Mouse (Mus musculus): ENCODE data around the gene Cbfb. TPM values are rescaled to one million over a fixed set of nuclear protein-coding genes. Genes with fewer than 3 reads are reported as not detected.

Cbfb gene
- total and polyA plus RNA-seq, 3 experiments: 32.5 to 37.9 TPM; not detected in 1

GRCm38 (mm10) chr8:105224413-105225271 is 54.2 kb downstream of the Cbfb start, which contains the start of gene D230025D16Rik:
D230025D16Rik (plus strand) TSS chr8:105225145.
- peak within 1 kb of the TSS; percentile 68 to 81 for H3K4me3 ChIP-seq (ENCODE audit: control insufficient read depth in 1 of 2, insufficient read depth in 1 of 2, low read depth in 2 of 2, low read length in 2 of 2)
- TF ChIP-seq MAX (IDR thresholded peaks at IDR 0.05; ENCODE audit: low read length): peak; percentile 70; the same call in 1 of the 2 replicates
- no peak for TF ChIP-seq CTCF (IDR thresholded peaks at IDR 0.05 in 2 of 3, conservative IDR thresholded peaks at IDR 0.05 in 1 of 3; ENCODE audit: control insufficient read depth in 1 of 3, insufficient read depth in 1 of 3, low read depth in 2 of 3, low read length in 3 of 3, poor library complexity in 1 of 3, severe bottlenecking in 1 of 3)
- TF ChIP-seq ZNF384 (IDR thresholded peaks at IDR 0.05; ENCODE audit: low read depth, low read length): no peak
- TF ChIP-seq CHD2 (IDR thresholded peaks at IDR 0.05; ENCODE audit: low read length): no peak
- TF ChIP-seq CHD1 (IDR thresholded peaks at IDR 0.05; ENCODE audit: low read depth, low read length): no peak
- TF ChIP-seq GABPA (IDR thresholded peaks at IDR 0.05; ENCODE audit: low read depth, low read length): no peak
- TF ChIP-seq MAFK (IDR thresholded peaks at IDR 0.05; ENCODE audit: borderline replicate concordance, low read depth, low read length): no peak
- no peak for TF ChIP-seq SMC3 (IDR thresholded peaks at IDR 0.05; ENCODE audit: low read depth, low read length)
- TF ChIP-seq EP300 (IDR thresholded peaks at IDR 0.05; ENCODE audit: low read depth in 1 of 2, low read length in 2 of 2): no peak
- TF ChIP-seq GATA1 (IDR thresholded peaks at IDR 0.05; ENCODE audit: low read depth, low read length): no peak
- no peak for TF ChIP-seq MYB (IDR thresholded peaks at IDR 0.05; ENCODE audit: low read depth, low read length)
- TF ChIP-seq NELFE (IDR thresholded peaks at IDR 0.05; ENCODE audit: low read depth, low read length): peak; percentile 99
- peak; percentile 79; the same call in 1 of the 2 replicates for TF ChIP-seq MAZ (IDR thresholded peaks at IDR 0.05; ENCODE audit: low read depth, low read length)
- peak; percentile 78 for TF ChIP-seq MYC (IDR thresholded peaks at IDR 0.05; ENCODE audit: low read depth, low read length)
- no peak for TF ChIP-seq POLR2AphosphoS5 (IDR thresholded peaks at IDR 0.05; ENCODE audit: borderline replicate concordance, low read depth, low read length)
- no peak; the same call in 1 of the 2 replicates for TF ChIP-seq ETS1 (IDR thresholded peaks at IDR 0.05; ENCODE audit: low read depth, low read length)
- peak; percentile 91 for TF ChIP-seq MXI1 (IDR thresholded peaks at IDR 0.05; ENCODE audit: low read depth, low read length)
- no peak for TF ChIP-seq TAL1 (IDR thresholded peaks at IDR 0.05; ENCODE audit: low read length)
- peak; percentile 85 for TF ChIP-seq NRF1 (IDR thresholded peaks at IDR 0.05; ENCODE audit: insufficient read depth, low read depth, low read length, poor library complexity, severe bottlenecking)
- TF ChIP-seq JUND (IDR thresholded peaks at IDR 0.05; ENCODE audit: low read depth, low read length): no peak
- no peak for TF ChIP-seq USF2 (IDR thresholded peaks at IDR 0.05; ENCODE audit: borderline replicate concordance in 1 of 2, insufficient read depth in 1 of 2, low read depth in 1 of 2, low read length in 2 of 2)
- no peak for TF ChIP-seq BHLHE40 (IDR thresholded peaks at IDR 0.05; ENCODE audit: borderline replicate concordance, low read depth, low read length)
- TF ChIP-seq TBP (IDR thresholded peaks at IDR 0.05; ENCODE audit: low read depth, low read length): peak; percentile 92
- TF ChIP-seq ZMIZ1 (IDR thresholded peaks at IDR 0.05; ENCODE audit: low read depth, low read length): peak; percentile 97
- no peak for TF ChIP-seq ZKSCAN1 (IDR thresholded peaks at IDR 0.05; ENCODE audit: low read depth, low read length)
- 0 out of 2 replicates have a peak, but pooled peaks have one; percentile 16 for TF ChIP-seq USF1 (IDR thresholded peaks at IDR 0.05; ENCODE audit: low read depth, low read length)
- TF ChIP-seq POLR2AphosphoS2 (IDR thresholded peaks at IDR 0.05; ENCODE audit: low read length): peak; percentile 99
- no peak for TF ChIP-seq E2F4 (IDR thresholded peaks at IDR 0.05; ENCODE audit: borderline replicate concordance, low read depth, low read length)
- peak; percentile 88; the same call in 1 of the 2 replicates for TF ChIP-seq TCF12 (IDR thresholded peaks at IDR 0.05; ENCODE audit: low read depth, low read length)
- peak; percentile 67; the same call in 1 of the 2 replicates for TF ChIP-seq ELF1 (IDR thresholded peaks at IDR 0.05; ENCODE audit: low read depth, low read length)
- no peak for TF ChIP-seq ZC3H11A (IDR thresholded peaks at IDR 0.05; ENCODE audit: low read depth, low read length)
- TF ChIP-seq HCFC1 (IDR thresholded peaks at IDR 0.05; ENCODE audit: low read depth, low read length): peak; percentile 94
- no peak for TF ChIP-seq MEF2A (IDR thresholded peaks at IDR 0.05; ENCODE audit: extremely low read depth, insufficient replicate concordance, low read depth, low read length, poor library complexity, severe bottlenecking)
- peak; percentile 86 for TF ChIP-seq SIN3A (IDR thresholded peaks at IDR 0.05; ENCODE audit: low read length)
- TF ChIP-seq RAD21 (IDR thresholded peaks at IDR 0.05; ENCODE audit: low read depth, low read length): no peak

More at GRCm38 (mm10) chr8:105224413-105225271, 54.2 kb downstream of the Cbfb start, which contains the start of gene D230025D16Rik:
- Histone ChIP-seq H3K4me1 (ENCODE audit: control insufficient read depth in 1 of 2, insufficient read depth in 2 of 2, low read length in 2 of 2) (peaks cover 5 to 6% of the 10 kb centered on the region in 2 experiments; a peak in 3 of 4 replicates), H3K27ac (ENCODE audit: control insufficient read depth, low read depth, low read length) (peak within 1 kb of the TSS; percentile 69), H3K79me2 (ENCODE audit: control insufficient read depth, insufficient read depth, low read length, poor library complexity) (peaks cover 21% of the 10 kb centered on the region), H3K27me3 (ENCODE audit: control insufficient read depth in 1 of 2, insufficient read depth in 2 of 2, low read length in 2 of 2) (no peaks in the 10 kb centered on the region), H3K9ac (ENCODE audit: control insufficient read depth, low read depth, low read length, poor library complexity, severe bottlenecking) (peak within 1 kb of the TSS; percentile 86), H3K36me3 (ENCODE audit: control insufficient read depth in 1 of 2, insufficient read depth in 2 of 2, low read length in 2 of 2) (peaks cover 0 to 9% of the 10 kb centered on the region in 2 experiments; a peak in 2 of 4 replicates), H3K9me3 (replicated peaks; ENCODE audit: insufficient read depth, low read length) (no peaks in the 10 kb centered on the region)
- DNase-seq (ENCODE audit: low read depth, low spot score): peak; percentile 96

Measured in MEL (cell line).